Mouse (Mus musculus): ENCODE data around the gene Slc5a5. TPM values are rescaled to one million over a fixed set of nuclear protein-coding genes. Genes with fewer than 3 reads are reported as not detected.

Slc5a5 gene
- 1.7 and 1.9 TPM in 2 replicates for polyA plus RNA-seq (2015; fragmentation: Nextera tagmentation; extraction: Ambion mirVana)

DNA sequence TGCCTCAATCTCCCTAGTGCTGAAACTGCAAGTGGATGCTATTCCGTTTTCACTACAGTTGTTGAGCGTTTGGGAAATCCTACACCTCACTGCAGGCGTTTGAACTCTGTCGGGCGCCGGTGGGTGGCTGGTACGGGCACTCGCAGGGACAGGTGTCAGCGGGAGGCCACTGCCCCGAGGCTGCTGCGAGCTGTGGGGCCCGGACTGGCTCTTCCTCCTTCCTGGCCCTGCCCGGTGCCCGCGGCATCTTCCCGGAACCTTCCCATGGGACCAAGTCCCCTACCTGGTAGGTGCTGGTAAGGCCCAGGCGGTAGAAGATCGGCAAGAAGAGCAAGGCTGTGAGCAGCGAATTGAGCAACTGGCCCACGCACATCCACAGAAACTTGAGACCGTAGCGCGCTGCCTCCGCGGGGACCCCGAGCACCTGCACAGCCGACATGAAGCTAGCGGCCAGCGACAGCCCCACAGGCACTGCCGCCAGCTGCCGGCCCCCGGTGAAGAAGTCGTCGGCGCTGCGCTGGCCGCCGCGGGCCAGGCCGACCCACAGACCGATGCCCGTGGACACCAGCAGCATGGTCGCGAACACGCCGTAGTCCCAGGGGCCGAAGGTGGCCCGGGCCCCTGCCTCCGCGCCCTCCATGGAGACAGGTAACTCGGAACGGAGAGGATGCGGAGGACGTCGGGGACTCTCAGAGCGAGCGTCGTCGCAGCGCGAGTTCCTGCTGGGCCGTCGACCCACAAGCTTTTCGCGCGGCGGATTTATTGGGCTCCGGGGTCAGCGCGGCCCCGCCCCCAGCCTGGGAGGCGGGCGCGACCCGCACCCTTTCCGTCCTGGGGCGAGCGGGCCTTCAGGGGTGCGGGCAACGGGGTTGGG, at the start of gene Slc5a5:
Gene Slc5a5 (minus strand): TSS at position 736 of the 874 bp plus-strand sequence.
- 5% methylated on average over 80 of the region's 80 CpGs for WGBS
- ATAC-seq (ENCODE audit: low FRiP score, low read depth), result no peak

DNA sequence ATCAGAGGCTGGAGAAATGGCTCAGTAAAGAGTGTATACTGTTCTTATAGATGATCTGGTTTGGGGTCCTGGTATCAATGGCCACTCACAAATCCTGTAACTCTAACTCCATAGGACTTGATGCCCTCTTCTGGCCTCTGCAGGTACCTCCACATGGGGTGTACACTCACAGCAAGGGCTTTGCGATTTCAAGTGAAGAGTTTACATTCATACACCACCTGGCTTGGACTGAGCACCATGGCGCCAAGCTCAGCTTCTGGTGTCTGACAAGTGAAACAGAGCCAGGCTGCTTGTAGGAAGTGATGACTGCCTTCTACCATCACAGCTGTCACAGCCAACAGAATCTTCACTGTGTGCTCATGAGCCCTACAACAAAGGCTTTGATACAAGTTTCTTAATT, 48.9 kb upstream of the Slc5a5 start:
- no peaks in the 10 kb centered on the region for H3K4me1 ChIP-seq (replicated peaks)
- no peak overlapping the region for H3K4me2 ChIP-seq
- no peaks in the 10 kb centered on the region for H3K36me3 ChIP-seq
- H3K9me3 ChIP-seq, result no peaks in the 10 kb centered on the region
- H3K27ac ChIP-seq (replicated peaks), result no peak overlapping the region
- ATAC-seq (ENCODE audit: low FRiP score, low read depth), result no peak
- no peaks in the 10 kb centered on the region for H3K27me3 ChIP-seq
- H3K4me3 ChIP-seq, result no peak overlapping the region
- 66% methylated on average over 2 of the region's 2 CpGs for WGBS
- H3K9ac ChIP-seq, result no peak overlapping the region

More for the DNA sequence above, at the start of gene Slc5a5:
- H3K27ac ChIP-seq (replicated peaks), result no peak within 1 kb of the TSS
- peaks cover 27% of the 10 kb centered on the region for H3K36me3 ChIP-seq
- H3K4me2 ChIP-seq, result peak within 1 kb of the TSS; percentile 35
- H3K27me3 ChIP-seq, result peaks cover 46% of the 10 kb centered on the region
- H3K9ac ChIP-seq, result no peak within 1 kb of the TSS
- no peaks in the 10 kb centered on the region for H3K9me3 ChIP-seq
- peaks cover 20% of the 10 kb centered on the region for H3K4me1 ChIP-seq (replicated peaks)
- peak within 1 kb of the TSS; percentile 19 for H3K4me3 ChIP-seq

DNA sequence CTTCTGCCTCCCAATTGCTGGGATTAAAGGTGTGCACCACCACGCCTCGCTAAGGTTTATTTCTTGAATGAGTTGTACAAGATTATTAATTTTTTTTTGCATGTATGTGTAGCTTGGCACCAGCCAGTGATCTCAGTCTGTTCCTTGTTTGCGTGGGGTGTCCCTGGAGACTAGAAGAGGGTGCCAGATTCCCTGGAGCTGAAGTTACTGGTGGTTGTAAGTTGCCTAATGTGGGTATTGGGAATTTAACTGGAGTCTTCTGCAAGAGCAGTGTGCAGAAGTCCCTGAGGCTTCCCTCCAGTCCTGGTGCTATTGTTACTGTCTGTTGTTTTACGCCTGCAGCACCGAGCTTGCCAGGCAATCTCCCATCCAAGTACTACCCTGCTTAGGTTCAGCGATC, 44.6 kb upstream of the Slc5a5 start:
- Histone ChIP-seq H3K9ac (no peak overlapping the region), H3K4me3 (no peak overlapping the region), H3K36me3 (no peaks in the 10 kb centered on the region), H3K9me3 (no peaks in the 10 kb centered on the region), H3K27ac (replicated peaks) (no peak overlapping the region), H3K4me1 (replicated peaks) (no peaks in the 10 kb centered on the region), H3K27me3 (no peaks in the 10 kb centered on the region), H3K4me2 (no peak overlapping the region)
- no peak for ATAC-seq (ENCODE audit: low FRiP score, low read depth)
- 84% methylated on average over 6 of the region's 6 CpGs for WGBS

DNA sequence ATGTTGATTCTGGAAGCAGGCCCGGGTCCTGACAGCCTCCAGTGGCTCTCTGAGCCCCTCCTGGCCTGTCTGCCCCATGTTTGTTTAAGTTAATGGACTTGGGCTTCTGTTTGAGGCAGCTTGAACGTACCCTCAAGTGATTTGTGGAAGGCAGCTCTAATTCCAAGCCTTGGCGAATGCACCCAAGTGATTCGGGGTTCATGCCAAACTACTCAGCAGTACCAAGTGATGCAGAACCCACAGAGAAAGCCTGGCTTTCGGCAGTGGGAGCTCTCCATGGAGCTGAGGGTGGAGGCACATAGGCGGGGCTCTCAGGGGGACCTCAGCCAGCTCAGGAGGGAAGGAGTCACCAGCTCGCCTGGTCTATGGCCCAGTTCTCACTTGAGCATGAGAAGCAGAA, 42.2 kb upstream of the Slc5a5 start:
- no peak for ATAC-seq (ENCODE audit: low FRiP score, low read depth)

DNA sequence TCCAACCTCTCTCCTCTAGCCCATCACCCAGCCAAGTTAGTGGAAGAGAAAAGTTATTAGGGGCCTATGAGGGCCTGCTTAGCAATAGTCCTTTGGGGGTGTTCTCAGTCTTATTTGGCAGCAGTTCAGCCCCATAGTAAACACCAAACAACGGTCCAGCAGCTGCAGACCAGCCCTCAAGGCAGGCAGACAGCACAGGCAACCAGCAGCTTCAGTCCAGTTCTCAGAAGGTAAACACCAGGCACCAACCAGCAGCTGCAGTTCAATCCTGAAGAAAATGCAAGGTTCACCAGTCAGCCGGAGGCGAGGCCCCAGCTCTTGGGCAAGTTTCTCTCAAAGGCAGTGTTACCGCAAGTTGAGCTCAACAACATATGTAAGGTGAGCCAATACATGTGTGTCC, 40.5 kb upstream of the Slc5a5 start:
- Histone ChIP-seq H3K9me3 (no peaks in the 10 kb centered on the region), H3K36me3 (no peaks in the 10 kb centered on the region; the same call in 1 of the 2 replicates), H3K27ac (replicated peaks) (no peak overlapping the region), H3K4me3 (no peak overlapping the region), H3K27me3 (no peaks in the 10 kb centered on the region), H3K4me2 (no peak overlapping the region), H3K4me1 (replicated peaks) (no peaks in the 10 kb centered on the region), H3K9ac (no peak overlapping the region)
- no peak for ATAC-seq (ENCODE audit: low FRiP score, low read depth)
- WGBS, result 92% methylated on average over 4 of the region's 4 CpGs

More for the DNA sequence above, 42.2 kb upstream of the Slc5a5 start:
- Histone ChIP-seq H3K36me3 (no peaks in the 10 kb centered on the region; the same call in 1 of the 2 replicates), H3K9ac (no peak overlapping the region), H3K4me2 (no peak overlapping the region), H3K4me1 (replicated peaks) (no peaks in the 10 kb centered on the region), H3K4me3 (no peak overlapping the region), H3K27me3 (no peaks in the 10 kb centered on the region), H3K27ac (replicated peaks) (no peak overlapping the region), H3K9me3 (no peaks in the 10 kb centered on the region)
- WGBS, result 69% methylated on average over 7 of the region's 7 CpGs

DNA sequence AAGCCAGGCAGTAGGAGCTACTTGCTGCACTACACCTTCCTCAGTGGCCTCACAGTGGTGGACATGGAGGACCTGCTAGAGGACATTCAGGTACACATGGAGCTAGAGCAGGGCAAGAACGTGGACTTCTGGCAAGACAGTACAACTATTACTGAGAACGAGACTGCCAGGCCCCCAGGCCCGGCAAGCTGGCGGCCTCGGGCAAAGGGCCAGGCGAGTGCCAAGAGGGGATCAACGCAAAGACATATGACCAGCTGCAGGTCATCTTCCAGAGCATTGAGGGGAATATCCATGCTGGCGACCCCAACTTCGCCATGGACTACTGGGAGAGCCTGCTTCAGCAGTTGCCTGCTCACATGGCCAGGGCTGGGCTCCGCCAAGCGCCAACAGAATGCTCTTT, 39.2 kb upstream of the Slc5a5 start:
- ATAC-seq (ENCODE audit: low FRiP score, low read depth), result no peak
- Histone ChIP-seq H3K4me2 (no peak overlapping the region), H3K4me3 (no peak overlapping the region), H3K27ac (replicated peaks) (no peak overlapping the region), H3K9me3 (no peaks in the 10 kb centered on the region), H3K9ac (no peak overlapping the region), H3K27me3 (no peaks in the 10 kb centered on the region), H3K36me3 (no peaks in the 10 kb centered on the region; the same call in 1 of the 2 replicates), H3K4me1 (replicated peaks) (no peaks in the 10 kb centered on the region)
- WGBS, result 94% methylated on average over 11 of the region's 11 CpGs

DNA sequence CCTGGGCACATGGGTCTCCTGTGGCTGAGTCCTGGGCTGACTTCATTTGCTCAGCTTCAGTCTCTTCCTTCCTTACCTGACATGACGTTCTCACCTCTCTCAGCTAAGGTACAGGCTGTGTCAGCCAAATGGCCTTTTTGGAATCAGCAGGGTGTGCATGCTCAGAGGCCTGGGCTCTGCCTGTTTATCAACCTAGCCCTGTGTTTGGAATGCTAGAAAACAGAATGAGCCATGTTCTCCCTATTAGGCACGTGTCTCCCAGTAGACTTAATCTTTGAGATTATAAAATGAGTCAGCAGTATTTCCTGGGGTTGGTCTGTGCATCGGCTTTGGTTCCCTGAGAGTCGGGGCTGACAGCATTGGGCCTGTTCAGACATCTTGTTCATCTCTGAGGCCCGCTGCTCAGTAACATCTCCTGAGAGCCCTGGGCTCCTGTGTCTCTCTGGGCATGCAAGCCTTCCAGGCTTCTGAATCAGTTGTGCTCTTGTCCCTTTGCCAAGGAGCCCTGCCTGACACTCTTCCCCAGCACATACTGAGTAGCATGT, 36.3 kb upstream of the Slc5a5 start:
- Histone ChIP-seq H3K27ac (replicated peaks) (no peak overlapping the region), H3K36me3 (no peaks in the 10 kb centered on the region; the same call in none of the 2 replicates), H3K9ac (no peak overlapping the region), H3K27me3 (no peaks in the 10 kb centered on the region), H3K4me1 (replicated peaks) (no peaks in the 10 kb centered on the region), H3K4me3 (no peak overlapping the region), H3K9me3 (no peaks in the 10 kb centered on the region), H3K4me2 (no peak overlapping the region)
- ATAC-seq (ENCODE audit: low FRiP score, low read depth), result no peak
- 87% methylated on average over 5 of the region's 5 CpGs for WGBS

DNA sequence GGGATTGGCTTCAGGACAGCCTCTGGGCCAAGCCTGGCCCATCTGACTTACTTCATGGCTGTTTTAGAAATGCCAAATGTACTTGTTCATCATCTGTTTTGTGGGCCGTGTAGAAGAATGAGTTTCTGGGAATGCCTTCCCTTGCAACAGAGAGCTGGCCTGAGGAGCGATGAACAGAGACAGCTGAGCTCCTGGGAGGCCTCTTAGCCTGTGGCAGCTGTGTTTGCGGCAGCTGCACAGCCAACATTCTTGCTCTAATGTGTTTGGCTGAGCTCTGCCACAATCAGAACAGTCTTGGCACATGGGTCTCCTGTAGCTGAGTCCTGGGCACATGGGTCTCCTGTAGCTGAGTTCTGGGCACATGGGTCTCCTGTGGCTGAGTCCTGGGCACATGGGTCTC, 35.5 kb upstream of the Slc5a5 start:
- ATAC-seq (ENCODE audit: low FRiP score, low read depth), result no peak
- WGBS, result 74% methylated on average over 3 of the region's 3 CpGs

DNA sequence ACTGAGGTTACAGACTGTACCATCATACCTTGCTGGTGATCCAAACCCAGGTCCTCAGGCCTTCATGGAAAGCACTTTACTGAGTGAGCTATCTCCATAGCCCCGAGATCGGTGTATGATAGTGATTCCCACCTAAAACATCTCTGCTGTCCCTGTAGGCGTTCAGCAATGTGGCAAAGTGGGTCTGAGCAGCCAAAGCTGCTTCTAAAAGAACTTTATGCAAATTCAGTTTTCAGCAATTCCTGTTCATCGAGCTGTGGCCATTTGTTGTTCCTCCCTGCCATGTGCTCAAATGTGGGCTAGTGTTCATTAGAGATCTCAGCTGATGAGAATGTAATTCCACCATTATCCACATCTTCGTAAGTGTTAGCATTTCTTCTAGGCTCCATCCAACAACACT, 33.8 kb upstream of the Slc5a5 start:
- ATAC-seq (ENCODE audit: low FRiP score, low read depth), result no peak
- Histone ChIP-seq H3K9me3 (no peaks in the 10 kb centered on the region), H3K9ac (no peak overlapping the region), H3K27ac (replicated peaks) (no peak overlapping the region), H3K4me2 (no peak overlapping the region), H3K36me3 (no peaks in the 10 kb centered on the region; the same call in none of the 2 replicates), H3K4me3 (no peak overlapping the region), H3K27me3 (no peaks in the 10 kb centered on the region), H3K4me1 (replicated peaks) (no peaks in the 10 kb centered on the region)
- 87% methylated on average over 5 of the region's 5 CpGs for WGBS

More for the DNA sequence above, 35.5 kb upstream of the Slc5a5 start:
- Histone ChIP-seq H3K4me3 (no peak overlapping the region), H3K27ac (replicated peaks) (no peak overlapping the region), H3K4me2 (no peak overlapping the region), H3K9ac (no peak overlapping the region), H3K36me3 (no peaks in the 10 kb centered on the region; the same call in none of the 2 replicates), H3K27me3 (no peaks in the 10 kb centered on the region), H3K4me1 (replicated peaks) (no peaks in the 10 kb centered on the region), H3K9me3 (no peaks in the 10 kb centered on the region)

DNA sequence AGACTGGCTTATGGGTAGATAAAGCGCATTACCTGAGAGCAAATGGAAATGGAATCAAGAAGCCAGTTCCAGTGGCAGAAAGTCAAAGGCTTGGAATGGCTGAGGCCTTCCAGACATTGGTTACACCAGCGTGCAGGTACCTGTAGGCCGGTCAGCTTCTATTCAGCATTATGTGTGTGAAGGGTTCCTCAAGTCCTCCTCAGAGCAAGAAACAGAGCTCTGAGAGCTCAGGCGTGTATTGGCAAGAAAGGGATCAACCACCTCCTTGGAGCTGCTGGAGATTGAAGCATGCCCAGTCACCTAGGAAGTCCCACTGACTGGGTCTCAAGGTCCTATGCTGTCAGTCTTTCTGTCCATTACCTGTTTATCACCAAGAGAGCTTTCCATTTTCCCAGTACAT, 33.2 kb upstream of the Slc5a5 start:
- Histone ChIP-seq H3K27me3 (no peaks in the 10 kb centered on the region), H3K4me3 (no peak overlapping the region), H3K9ac (no peak overlapping the region), H3K27ac (replicated peaks) (no peak overlapping the region), H3K4me1 (replicated peaks) (no peaks in the 10 kb centered on the region), H3K36me3 (no peaks in the 10 kb centered on the region; the same call in none of the 2 replicates), H3K9me3 (no peaks in the 10 kb centered on the region), H3K4me2 (no peak overlapping the region)
- ATAC-seq (ENCODE audit: low FRiP score, low read depth), result no peak
- 93% methylated on average over 4 of the region's 4 CpGs for WGBS

DNA sequence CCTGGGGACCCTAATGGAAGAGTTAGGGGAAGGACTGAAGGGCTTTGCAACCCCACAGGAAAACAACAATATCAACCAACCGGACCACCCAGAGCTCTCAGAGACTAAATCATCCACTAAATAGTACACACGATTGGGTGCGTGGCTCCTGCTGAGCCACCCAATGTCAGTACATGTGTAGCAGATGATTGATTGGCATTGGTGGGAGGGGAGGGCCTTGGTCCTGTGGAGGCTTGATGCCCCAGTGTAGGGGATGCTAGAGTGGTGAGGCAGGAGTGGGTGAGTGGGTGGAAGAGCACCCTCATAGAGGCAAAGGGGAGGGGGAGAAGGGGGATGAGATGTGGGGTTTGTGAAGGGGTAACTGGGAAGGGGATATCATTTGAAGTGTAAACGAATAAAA, 31.6 kb upstream of the Slc5a5 start:
- Histone ChIP-seq H3K4me1 (replicated peaks) (no peaks in the 10 kb centered on the region), H3K36me3 (peaks cover 4% of the 10 kb centered on the region), H3K4me2 (no peak overlapping the region), H3K27me3 (no peaks in the 10 kb centered on the region), H3K9ac (no peak overlapping the region), H3K9me3 (no peaks in the 10 kb centered on the region), H3K4me3 (no peak overlapping the region), H3K27ac (replicated peaks) (no peak overlapping the region)
- 90% methylated on average over 4 of the region's 4 CpGs for WGBS
- ATAC-seq (ENCODE audit: low FRiP score, low read depth), result no peak

DNA sequence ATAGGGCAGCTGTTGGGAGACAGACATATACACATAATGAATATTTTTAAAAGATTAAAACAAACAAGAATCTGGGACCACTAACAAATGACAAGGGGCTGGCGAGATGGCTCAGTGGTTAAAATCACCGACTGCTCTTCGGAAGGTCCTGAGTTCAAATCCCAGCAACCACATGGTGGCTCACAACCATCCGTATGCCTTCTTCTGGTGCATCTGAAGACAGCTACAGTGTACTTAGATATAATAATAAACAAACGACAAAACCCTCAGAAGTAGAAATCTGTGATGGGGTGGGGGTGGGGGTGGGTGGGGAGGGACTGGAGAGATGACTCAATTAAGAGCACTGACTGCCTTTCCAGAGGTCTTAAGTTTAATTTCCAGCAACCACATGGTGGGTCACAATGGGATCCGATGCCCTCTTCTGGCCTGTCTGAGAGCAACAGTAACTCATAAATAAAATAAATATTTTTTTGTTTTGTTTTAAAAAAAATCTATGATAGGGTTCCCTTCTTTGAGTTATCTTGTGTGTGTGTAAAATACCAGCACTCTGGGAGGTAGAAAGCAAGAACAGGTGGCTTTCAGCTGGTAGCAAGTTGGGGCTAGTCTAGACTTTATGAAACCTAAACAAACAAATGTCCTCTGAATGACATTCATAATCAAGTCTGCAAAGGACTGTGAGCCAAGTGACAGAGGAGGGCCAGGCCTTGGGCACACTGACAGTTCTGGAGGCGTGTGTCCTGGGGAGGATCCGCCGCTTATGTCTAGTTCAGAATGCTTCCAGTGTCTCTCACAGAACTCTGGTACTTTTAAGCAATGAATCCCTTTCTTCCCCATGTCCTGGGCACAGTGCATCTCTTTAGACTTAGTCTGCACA, 27.7 kb upstream of the Slc5a5 start:
- no peak for ATAC-seq (ENCODE audit: low FRiP score, low read depth)
- no peaks in the 10 kb centered on the region for H3K27me3 ChIP-seq
- H3K36me3 ChIP-seq, result peaks cover 24% of the 10 kb centered on the region
- no peak overlapping the region for H3K4me2 ChIP-seq
- H3K27ac ChIP-seq (replicated peaks), result no peak overlapping the region
- H3K4me3 ChIP-seq, result no peak overlapping the region
- 94% methylated on average over 9 of the region's 9 CpGs for WGBS
- H3K9me3 ChIP-seq, result no peaks in the 10 kb centered on the region
- H3K4me1 ChIP-seq (replicated peaks), result no peaks in the 10 kb centered on the region
- H3K9ac ChIP-seq, result no peak overlapping the region
